Mouse (Mus musculus): ENCODE measurements around the gene Znrf1.

Znrf1 gene

DNA sequence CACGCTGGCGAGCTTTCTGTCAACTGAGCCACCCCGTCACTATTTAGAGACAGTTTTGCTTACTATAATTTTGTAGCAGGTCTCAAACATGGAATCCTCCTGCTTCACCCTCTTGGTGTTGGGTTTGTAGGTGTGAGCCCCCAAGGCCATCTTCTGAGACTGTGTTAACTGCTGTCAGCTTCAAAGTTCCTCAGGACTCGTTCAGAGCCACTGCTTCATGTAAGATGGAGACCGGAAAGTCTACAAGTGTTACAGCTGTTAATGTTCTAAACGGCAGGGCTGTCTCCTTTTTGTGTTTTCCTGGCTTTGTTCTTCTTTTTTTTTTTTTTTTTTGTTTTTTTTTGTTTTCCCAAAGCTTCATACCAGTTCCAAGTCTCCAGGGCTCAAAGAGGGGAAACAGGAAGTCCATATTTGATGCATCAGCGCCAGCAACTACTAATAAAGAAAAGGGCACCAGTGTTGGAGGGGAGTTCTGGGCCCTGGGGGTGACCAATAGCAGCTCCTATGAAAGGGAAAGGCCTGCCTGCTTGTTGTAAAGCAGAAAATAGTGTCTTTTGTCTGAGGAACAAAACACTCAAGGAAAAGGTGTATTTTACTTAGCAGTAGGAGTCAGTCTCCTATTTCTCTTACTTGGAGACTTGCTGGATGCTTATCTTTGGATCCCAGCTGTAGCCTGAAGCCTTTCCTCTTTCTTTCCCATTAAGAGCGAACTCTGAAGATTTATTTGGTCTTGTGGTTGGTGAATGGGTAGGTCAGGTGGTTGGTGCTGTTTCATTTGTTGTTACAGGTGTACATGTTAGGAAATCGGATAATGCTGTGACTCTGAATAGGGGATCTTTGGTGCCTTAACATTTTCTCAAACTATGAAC lies 14.3 kb downstream of the Znrf1 start:
- POLR2A ChIA-PET: interaction anchor here (0.6 to 1.7 kb wide), 12 partner anchors 10 to 98 kb away, joined by 3 to 5 read pairs (median 3); partner anchors contain the start of genes Znrf1 (in 4 of the 4) and Wdr59 (in 1 of the 4)

DNA sequence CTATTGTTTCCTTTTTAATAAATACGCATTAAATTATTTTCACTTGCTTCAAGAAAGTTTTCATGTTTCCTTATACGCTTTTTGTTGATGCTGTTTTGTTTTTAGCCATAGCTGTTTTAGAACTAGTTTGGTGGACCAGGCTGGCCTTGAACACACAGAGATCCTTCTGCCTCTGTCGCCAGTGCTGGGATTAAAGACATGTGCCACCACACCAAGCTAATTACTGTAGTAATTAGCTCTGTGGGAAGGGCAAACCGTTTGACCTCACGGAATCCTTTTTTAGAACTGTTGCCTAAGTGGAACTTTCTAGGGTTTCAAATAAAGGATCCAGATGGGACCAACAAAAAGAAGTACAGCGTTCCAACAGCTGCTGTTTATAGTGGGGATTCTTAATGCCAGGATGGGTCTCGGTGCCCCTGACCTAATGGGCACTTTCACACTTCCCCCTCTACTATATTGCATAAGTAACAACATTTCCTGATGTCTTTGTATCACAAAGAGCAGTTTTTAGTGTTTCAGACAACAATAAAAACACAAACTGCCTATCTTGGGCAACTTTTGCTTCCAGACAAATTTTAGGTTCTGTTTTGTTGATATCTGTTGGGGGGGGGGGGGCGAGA lies 15.7 kb downstream of the Znrf1 start:
- POLR2A ChIA-PET: interaction anchor here in 2 of 4 experiments (0.7 to 1.1 kb wide), 3 partner anchors 13 to 1021 kb away, joined by 3 to 4 read pairs (median 4); no protein-coding TSS in a partner anchor
- CTCF ChIA-PET: interaction anchor here in 2 of 4 experiments (0.6 to 0.7 kb wide), 2 partner anchors 16 to 146 kb away, joined by 4 to 8 read pairs; partner anchors contain the start of gene Znrf1 (in 1 of the 2)

More for the DNA sequence above, 14.3 kb downstream of the Znrf1 start:
- CTCF ChIA-PET: interaction anchor here in 1 of 4 experiments (0.7 kb wide), 1 partner anchor 76 kb away, joined by 6 read pairs; no protein-coding TSS in a partner anchor

DNA sequence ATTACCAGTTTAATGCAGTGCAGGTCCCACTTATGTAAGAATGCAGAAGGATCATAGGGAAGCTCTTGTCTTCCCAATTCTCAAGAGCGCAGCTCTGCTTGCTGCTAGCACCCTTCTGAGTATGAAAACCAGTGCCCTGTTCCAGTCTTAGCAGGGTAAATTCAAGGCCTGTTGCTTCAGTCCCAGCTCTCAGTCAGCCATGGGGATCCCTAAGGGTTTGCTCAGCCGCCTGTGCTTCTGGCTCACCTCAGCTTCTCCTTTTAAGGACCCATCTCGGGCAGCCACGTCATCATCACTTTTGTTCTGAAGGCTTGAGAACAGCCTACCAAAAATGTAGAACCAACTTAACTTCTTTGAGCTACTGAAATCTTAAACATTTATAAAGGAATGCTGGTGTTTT lies 25.9 kb downstream of the Znrf1 start:
- POLR2A ChIA-PET: interaction anchor here in 2 of 4 experiments (0.6 to 1.6 kb wide), 3 partner anchors 14 to 642 kb away, joined by 3 to 5 read pairs (median 3); partner anchors contain the start of gene St3gal2 (in 1 of the 2)
- CTCF ChIA-PET: no interaction called here

DNA sequence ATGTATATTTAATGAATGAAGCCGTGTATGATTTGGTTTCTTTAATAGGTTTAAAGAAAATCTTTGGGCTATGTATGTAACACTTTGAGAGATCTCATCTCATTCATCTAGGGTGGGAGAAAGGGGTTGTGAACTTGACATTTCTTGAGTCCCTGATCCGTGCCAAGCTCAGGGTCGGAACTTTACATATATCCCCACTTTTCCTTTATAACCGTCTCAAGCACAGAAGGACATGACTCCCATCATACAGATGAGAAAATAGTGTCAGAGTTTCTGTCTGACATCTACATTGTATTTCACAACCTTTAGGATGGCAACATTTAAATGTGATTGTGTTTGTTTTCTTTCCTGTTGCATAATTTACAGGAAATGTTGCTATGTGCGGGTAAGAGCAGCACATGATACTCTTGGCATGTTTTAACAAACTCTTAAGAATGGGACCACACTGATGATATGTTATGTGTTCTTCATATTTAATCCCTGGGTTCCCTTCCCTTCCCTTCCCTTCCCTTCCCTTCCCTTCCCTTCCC lies 26.4 kb downstream of the Znrf1 start:
- ChIA-PET POLR2A (interaction anchor here in 2 of 4 experiments (0.6 to 1.6 kb wide), 5 partner anchors 10 to 1365 kb away, joined by 3 to 5 read pairs (median 3); no protein-coding TSS in a partner anchor), CTCF (no interaction called here)

DNA sequence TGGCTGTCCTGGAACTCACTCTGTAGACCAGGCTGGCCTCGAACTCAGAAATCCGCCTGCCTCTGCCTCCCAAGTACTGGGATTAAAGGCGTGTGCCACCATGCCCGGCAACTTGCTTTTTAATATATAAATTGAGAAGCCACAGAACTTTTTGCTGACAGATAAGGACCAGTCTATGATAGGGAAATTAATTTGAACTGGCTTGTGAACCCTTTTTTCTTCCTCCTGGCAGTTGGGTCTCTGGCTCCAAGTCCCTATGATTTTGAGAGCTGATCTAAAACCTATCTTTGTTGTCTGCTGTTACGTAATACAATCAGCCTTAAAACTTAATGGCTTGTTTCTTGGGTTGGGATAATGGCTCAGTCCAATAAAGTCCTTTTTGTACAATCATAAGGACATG lies 27.2 kb downstream of the Znrf1 start:
- CTCF ChIA-PET: no interaction called here
- POLR2A ChIA-PET: interaction anchor here in 2 of 4 experiments (0.6 to 1.2 kb wide), 4 partner anchors 11 to 1366 kb away, joined by 3 to 5 read pairs (median 3); no protein-coding TSS in a partner anchor

DNA sequence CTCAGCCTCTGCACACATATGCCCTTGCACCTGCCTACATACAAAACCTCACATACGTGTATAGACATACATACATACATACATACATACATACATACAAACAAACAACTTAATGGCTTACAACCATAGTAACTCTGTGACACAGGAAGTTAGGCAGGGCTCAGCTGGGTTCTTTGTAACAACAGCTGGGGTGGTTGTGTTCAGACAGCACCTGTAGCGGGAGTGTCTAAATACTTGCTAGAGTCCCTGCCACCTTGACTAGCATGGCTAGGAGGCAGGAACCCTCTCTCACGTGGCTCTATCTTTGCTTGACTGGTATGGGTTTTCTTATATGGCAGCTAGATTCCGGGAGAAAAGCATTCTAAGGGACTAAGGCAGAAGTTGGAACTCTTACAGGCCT lies 27.8 kb downstream of the Znrf1 start:
- POLR2A ChIA-PET: interaction anchor here in 1 of 4 experiments (1.2 to 1.5 kb wide), 2 partner anchors 25 to 63 kb away, joined by 3 to 4 read pairs; no protein-coding TSS in a partner anchor

DNA sequence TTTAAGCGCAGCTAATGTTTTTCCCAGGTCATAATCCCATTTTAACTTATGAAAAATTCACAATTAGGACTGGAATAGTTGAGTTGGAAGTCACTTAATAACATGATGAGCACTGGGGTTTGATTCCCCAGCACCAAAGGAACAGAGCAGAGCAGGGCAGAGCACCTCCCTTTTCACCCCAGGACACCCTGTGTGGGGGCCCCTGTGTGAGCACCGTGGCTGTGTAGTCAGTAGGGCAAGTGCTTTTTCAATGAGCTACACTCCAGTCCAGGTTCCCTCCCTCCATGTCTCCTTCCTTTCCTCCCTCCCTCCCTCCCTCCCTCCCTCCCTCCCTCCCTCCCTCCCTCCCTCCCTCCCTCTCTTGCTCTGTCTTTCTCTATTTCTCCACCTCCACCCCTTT lies 28.2 kb downstream of the Znrf1 start:
- POLR2A ChIA-PET: interaction anchor here in 1 of 4 experiments (0.6 to 1.5 kb wide), 4 partner anchors 24 to 261 kb away, joined by 3 to 4 read pairs (median 3); no protein-coding TSS in a partner anchor
- CTCF ChIA-PET: no interaction called here

More for the DNA sequence above, 27.8 kb downstream of the Znrf1 start:
- CTCF ChIA-PET: no interaction called here

DNA sequence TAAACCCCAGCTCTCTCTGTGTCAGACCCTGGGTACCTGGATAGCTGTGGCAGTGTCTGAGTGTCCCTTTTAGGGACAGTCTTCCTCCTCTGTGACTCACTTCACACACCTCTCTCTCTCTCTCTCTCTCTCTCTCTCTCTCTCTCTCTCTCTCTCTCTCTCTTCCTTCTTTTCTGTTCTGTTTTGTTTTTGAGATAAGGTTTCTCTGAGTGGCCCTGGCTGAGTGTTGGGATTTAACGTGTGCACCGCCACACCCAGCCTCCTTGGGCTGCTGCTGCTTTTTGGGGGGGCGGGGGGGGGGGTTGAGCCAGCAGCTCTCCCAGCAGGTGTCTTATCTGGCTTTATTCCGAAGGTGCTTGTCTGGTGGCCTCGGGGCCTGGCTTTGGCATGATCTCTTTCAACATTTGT lies 29.9 kb downstream of the Znrf1 start:
- CTCF ChIA-PET: interaction anchor here in 1 of 4 experiments (1.0 kb wide), 1 partner anchor 30 kb away, joined by 3 read pairs; the partner anchor contains the start of gene Znrf1
- POLR2A ChIA-PET: interaction anchor here (0.6 to 1.8 kb wide), 12 partner anchors 8 to 343 kb away, joined by 3 to 8 read pairs (median 3); no protein-coding TSS in a partner anchor

DNA sequence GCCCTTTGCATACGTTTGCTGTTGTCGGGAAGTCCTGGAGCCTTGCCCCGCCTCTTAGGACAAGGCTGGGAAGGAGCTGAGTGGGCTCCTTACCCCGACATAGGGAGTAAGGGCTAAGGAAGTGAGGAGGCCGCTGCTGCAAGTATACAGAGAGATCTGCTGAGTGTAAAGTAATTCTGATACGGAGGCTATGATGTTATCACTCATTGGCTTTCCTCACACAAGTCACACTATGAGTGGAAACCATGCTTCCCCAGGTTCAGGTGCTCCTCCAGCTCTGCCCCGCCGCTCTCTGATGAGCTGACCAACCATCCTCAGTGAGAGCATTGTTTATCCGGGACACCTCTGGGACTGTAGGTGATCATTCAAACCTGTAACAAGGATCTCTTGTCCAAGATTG lies 30.4 kb downstream of the Znrf1 start:
- ChIA-PET POLR2A (interaction anchor here in 3 of 4 experiments (0.6 to 1.8 kb wide), 7 partner anchors 14 to 56 kb away, joined by 3 to 5 read pairs (median 3); no protein-coding TSS in a partner anchor), CTCF (no interaction called here)

DNA sequence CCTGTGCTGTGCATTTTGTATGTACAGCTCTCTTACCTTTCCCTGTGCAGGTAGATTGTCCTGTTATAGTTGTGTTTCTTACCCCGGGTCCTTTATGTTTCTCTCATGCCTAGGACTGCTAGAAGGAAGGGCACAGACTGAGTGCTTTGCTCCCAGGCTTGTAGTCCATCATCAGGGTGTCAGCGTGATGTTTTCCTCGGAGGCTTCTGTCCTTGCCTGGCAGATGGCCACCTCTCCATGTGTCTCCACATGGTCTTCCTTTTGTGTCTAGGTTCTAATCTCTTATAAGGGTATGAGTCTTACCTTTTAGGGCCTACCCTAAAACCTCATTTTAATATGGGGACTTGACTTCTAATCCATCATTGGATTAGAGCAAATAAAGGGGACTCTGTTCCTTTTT lies 31.7 kb downstream of the Znrf1 start:
- ChIA-PET CTCF (interaction anchor here in 1 of 4 experiments (0.7 kb wide), 1 partner anchor 81 kb away, joined by 4 read pairs; no protein-coding TSS in a partner anchor), POLR2A (interaction anchor here in 2 of 4 experiments (0.8 to 1.2 kb wide), 3 partner anchors 15 to 24 kb away, joined by 3 to 4 read pairs (median 3); no protein-coding TSS in a partner anchor)

DNA sequence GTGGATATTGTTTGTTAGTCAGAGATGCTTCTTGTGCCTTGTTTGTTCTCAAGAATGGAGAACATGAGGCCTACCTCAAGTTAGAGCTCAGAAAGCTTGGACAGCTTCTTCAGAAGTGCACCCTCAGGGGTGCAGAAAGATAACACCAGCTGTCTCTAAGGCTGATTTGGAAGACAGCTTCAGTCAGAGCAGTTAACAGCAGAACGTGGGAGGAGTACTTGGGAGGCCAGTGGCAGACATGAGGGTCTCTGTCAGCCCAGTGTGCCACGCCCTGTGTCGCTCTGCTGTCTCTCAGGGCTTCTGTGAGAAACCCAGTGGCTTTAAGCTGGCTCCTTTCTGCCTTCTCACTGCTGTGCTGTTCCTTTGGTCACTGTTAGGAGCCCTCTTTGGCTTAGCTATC lies 32.1 kb downstream of the Znrf1 start:
- POLR2A ChIA-PET: interaction anchor here in 3 of 4 experiments (0.6 to 1.2 kb wide), 4 partner anchors 15 to 24 kb away, joined by 3 to 4 read pairs (median 3); no protein-coding TSS in a partner anchor
- CTCF ChIA-PET: interaction anchor here in 1 of 4 experiments (0.7 kb wide), 1 partner anchor 80 kb away, joined by 4 read pairs; no protein-coding TSS in a partner anchor

DNA sequence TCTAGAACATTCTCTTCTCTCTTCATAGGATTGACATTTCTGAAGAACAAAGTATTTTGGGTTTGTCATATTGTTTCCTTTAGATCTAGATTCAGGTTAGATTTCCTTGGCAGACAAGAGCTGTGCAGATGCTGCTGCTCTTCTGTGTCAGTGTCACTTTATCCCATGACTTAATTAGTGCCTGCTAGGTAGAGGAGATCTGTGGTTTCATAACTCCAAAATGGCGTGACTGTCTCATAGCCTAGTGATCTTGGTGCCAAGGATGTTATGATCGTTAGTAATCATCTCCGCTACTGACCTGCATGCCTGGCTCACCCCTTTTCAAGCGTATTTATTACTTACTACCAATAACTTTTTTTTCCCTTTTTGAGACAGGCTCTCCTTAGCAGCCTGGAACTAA lies 34.0 kb downstream of the Znrf1 start:
- CTCF ChIA-PET: interaction anchor here in 1 of 4 experiments (0.8 kb wide), 1 partner anchor 13 kb away, joined by 3 read pairs; no protein-coding TSS in a partner anchor
- POLR2A ChIA-PET: interaction anchor here in 1 of 4 experiments (1.0 kb wide), 1 partner anchor 12 kb away, joined by 3 read pairs; no protein-coding TSS in a partner anchor

DNA sequence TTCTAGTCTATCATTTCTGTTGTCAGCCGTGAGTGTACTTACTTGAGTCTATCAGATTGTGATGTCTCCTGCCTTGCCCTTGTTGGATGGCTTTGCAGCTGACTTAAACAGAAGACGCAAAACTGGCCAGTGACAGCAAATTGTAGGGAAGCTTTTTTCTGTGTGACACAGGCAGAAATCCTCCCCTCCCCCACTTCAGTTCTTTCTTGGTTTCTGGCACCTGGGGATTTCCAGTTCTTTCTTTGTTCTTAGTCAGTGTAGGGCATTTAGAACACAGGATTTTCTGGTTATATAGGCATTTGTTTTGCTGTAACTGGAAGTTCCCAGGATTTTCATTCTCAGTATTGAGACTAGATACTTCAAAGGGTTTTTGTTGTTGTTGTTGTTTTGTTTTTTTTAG lies 34.5 kb downstream of the Znrf1 start:
- ChIA-PET CTCF (interaction anchor here in 2 of 4 experiments (0.6 to 0.8 kb wide), 2 partner anchors 14 to 219 kb away, joined by 3 read pairs; no protein-coding TSS in a partner anchor), POLR2A (interaction anchor here in 2 of 4 experiments (0.6 to 1.0 kb wide), 2 partner anchors 11 to 49 kb away, joined by 3 read pairs; partner anchors contain the start of gene Wdr59 (in 1 of the 2))

DNA sequence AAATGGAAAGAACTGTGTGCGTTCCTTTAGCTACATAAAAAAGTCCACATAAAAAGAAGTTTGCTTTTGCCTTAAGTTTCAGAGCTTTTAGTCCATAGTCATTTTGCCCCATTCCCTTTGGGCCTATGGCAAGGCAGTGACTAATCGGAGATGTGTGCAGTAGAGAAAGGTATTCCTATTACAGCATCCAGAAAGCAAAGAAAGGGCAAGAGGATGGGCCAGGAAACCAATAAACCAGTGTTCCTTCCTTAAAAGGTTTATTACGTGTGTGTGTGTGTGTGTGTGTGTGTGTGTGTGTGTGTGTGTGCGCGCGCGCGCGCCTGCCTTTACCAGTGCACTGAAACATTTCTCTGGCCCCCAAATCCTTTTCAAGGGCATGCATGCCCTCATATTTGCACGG lies 35.8 kb downstream of the Znrf1 start:
- CTCF ChIA-PET: interaction anchor here in 1 of 4 experiments (0.7 kb wide), 1 partner anchor 41 kb away, joined by 4 read pairs; no protein-coding TSS in a partner anchor
- POLR2A ChIA-PET: interaction anchor here in 1 of 4 experiments (0.7 to 1.4 kb wide), 2 partner anchors 15 to 1876 kb away, joined by 3 read pairs; no protein-coding TSS in a partner anchor

DNA sequence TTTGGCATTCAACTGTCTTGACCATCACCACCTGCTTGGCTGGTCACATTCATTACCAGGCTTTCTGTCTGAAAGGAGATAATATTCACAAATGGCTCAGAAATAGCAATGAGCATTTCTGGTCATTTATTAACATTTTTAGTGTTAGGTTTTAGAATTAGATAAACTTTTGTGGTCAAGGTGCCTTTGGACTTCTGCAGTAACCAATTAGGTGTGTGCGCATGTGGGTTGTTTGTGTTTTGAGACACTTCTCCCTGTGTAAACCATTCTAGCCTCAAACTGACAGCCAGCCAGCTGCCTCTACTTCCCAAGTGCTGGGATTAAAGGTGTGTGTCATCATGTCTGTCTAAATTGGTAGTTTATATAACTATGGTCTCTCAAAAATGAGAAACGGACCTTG lies 36.5 kb downstream of the Znrf1 start:
- ChIA-PET POLR2A (interaction anchor here in 1 of 4 experiments (0.7 to 1.4 kb wide), 5 partner anchors 15 to 1877 kb away, joined by 3 read pairs; partner anchors contain the start of gene Wdr59), CTCF (interaction anchor here in 1 of 4 experiments (0.7 kb wide), 1 partner anchor 42 kb away, joined by 4 read pairs; no protein-coding TSS in a partner anchor)

DNA sequence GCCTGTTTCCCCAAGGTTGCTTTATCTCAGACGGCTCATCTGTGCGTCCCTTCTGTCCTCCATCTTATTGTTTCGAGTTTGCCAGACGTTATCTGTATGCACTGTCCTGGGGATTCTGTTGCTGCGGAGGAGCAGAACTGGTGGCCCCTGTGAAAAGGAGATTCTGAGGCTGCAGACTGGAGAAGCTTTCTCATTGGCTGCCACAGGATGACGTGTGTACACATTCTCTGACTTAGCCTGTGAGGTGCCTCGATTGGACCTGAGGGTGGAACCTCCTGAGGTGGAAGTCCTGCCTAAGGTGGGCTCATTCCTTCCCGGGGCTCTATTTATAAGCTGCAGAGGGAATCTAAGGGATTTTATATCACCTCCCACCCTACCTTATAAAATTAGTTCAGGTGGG lies 37.7 kb downstream of the Znrf1 start:
- CTCF ChIA-PET: interaction anchor here in 3 of 4 experiments (0.5 to 1.0 kb wide), 3 partner anchors 9 to 134 kb away, joined by 3 read pairs; no protein-coding TSS in a partner anchor
- POLR2A ChIA-PET: interaction anchor here in 2 of 4 experiments (0.7 to 1.8 kb wide), 12 partner anchors 9 to 66 kb away, joined by 3 to 5 read pairs (median 3); partner anchors contain the start of genes Wdr59 (in 1 of the 2) and Znrf1 (in 1 of the 2)

DNA sequence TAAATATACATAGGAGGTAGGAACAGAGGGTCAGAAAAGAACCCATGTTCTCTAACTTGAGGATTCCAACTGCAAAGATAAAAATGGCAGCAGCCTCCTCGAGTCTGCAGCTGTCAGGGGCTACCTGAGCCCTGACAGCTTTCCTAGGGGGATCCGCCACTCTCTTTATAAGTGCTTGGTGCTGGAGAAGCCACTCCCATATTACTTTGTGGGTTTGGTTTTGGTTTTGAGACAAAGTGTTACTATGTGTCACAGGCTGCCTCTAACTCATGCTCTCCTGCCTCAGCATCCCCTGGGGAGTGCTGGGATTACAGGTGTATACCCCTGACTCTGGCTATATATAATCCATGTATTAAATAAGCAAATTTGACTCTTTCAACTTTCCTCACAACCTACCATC lies 38.1 kb downstream of the Znrf1 start:
- CTCF ChIA-PET: interaction anchor here in 2 of 4 experiments (0.5 to 1.0 kb wide), 2 partner anchors 9 to 135 kb away, joined by 3 read pairs; no protein-coding TSS in a partner anchor
- POLR2A ChIA-PET: interaction anchor here in 2 of 4 experiments (0.7 to 4.0 kb wide), 11 partner anchors 9 to 66 kb away, joined by 3 to 21 read pairs (median 3); partner anchors contain the start of genes Wdr59 (in 1 of the 2) and Znrf1 (in 1 of the 2)

Data from embryonic stem cell, embryonic (primary cell).